Mouse (Mus musculus): ENCODE measurements around the gene Olfr1411.

DNA sequence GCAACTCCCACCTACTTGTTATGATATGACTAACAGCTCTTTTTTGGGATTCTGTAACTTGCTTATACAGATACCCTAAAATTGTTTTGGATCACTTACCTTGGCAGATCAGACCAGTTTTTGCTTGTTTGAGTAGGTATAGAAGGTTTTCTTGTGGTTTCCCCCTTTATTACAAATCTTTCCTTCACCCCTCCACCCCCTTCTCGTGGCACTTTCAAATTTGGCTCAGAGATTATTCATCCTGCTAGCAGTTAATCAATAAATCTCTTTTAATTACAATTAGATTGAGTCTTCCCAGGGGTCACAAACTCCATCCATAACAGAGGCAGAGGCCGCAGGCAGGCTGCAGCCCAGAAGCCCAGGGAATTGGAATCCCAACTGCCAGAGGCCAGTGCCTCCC is 23.3 kb downstream of the Olfr1411 start, which contains the start of gene Olfr12:
- TF ChIP-seq POLR2A (IDR thresholded peaks at IDR 0.05; ENCODE audit: borderline replicate concordance, low read depth, low read length) (no peak), CTCF (IDR thresholded peaks at IDR 0.05; ENCODE audit: low read depth, low read length) (no peak)

Measured in bone marrow macrophage, adult 2 months (primary cell).